Mouse (Mus musculus): ENCODE results near the gene Ppm1k.

- no peak for TF ChIP-seq POLR2A (IDR thresholded peaks at IDR 0.05; ENCODE audit: low read depth, low read length)
- no peak for TF ChIP-seq CTCF (IDR thresholded peaks at IDR 0.05; ENCODE audit: borderline replicate concordance, insufficient read depth, low read length)
Observed at GRCm38 (mm10) chr6:57535971-57536669, 852 bp upstream of the Ppm1k start.
